Mouse (Mus musculus) intestine, embryonic 14.5 days (tissue): ENCODE data around the gene Npffr2. TPM values are rescaled to one million over a fixed set of nuclear protein-coding genes. Genes with fewer than 3 reads are reported as not detected.

Source experiments
- ATAC-seq: fragments of 200-750 bp; cut with Nextera tagmentation; replicated peaks from 2 replicates; pipeline ENCODE4 v1.8.0; 2017; ENCODE audit warnings: low read depth, moderate number of reproducible peaks, moderate TSS enrichment, moderate library complexity; ENCODE audit not compliant: low FRiP score, low TSS enrichment
- DNase-seq: peaks from one replicate; pipeline ENCODE4 v3.0.0-alpha.2; 2018; ENCODE audit warnings: low spot score
- H3K27ac ChIP-seq: fragments of 300-500 bp; sonication (generic); 2 replicates; pipeline ENCODE4 v1.5.1; 2014; ENCODE audit warnings: low read depth, mild to moderate bottlenecking, control low read depth
- H3K27me3 ChIP-seq: fragments of 300-500 bp; sonication (generic); replicated peaks from 2 replicates; pipeline ENCODE4 v1.6.1; 2014; ENCODE audit warnings: low read length, control low read depth; ENCODE audit not compliant: control insufficient read depth, insufficient read depth
- H3K36me3 ChIP-seq: fragments of 300-500 bp; sonication (generic); 2 replicates; pipeline ENCODE4 v1.6.1; 2014; ENCODE audit warnings: low read length, control low read depth; ENCODE audit not compliant: control insufficient read depth, insufficient read depth
- H3K4me1 ChIP-seq: fragments of 300-500 bp; sonication (generic); replicated peaks from 2 replicates; pipeline ENCODE4 v1.6.1; 2014; ENCODE audit warnings: low read length, control low read depth, mixed read lengths; ENCODE audit not compliant: control insufficient read depth, insufficient read depth
- H3K4me2 ChIP-seq: fragments of 300-500 bp; sonication (generic); 2 replicates; pipeline ENCODE4 v1.6.1; 2014; ENCODE audit warnings: low read length
- H3K4me3 ChIP-seq: fragments of 300-500 bp; sonication (generic); 2 replicates; pipeline ENCODE4 v1.5.1; 2014; ENCODE audit warnings: low read depth, low read length, control low read depth, mixed read lengths
- H3K9ac ChIP-seq: fragments of 300-500 bp; sonication (generic); 2 replicates; pipeline ENCODE4 v1.6.1; 2014; ENCODE audit warnings: mild to moderate bottlenecking, low read length
- H3K9me3 ChIP-seq: fragments of 300-500 bp; sonication (generic); 2 replicates; pipeline ENCODE4 v1.6.1; 2016; ENCODE audit warnings: low read length, control low read depth; ENCODE audit not compliant: control insufficient read depth
- WGBS: fragments of 180-500 bp; shearing (Covaris S2); extraction: QIAGEN DNeasy Blood & Tissue Kit; methylation state at CpG from one replicate; pipeline ENCODE4 v1.1.7; 2014; 5-methylcytosine and 5-hydroxymethylcytosine counted together
- polyA plus RNA-seq: library from polyadenylated mRNA; unstranded; fragments of >200 nt; fragmentation: Nextera tagmentation; extraction: Ambion mirVana; gene quantifications from 2 replicates; pipeline ENCODE4 v1.2.1, GENCODE M21; 2014

Npffr2 gene
- polyA plus RNA-seq, 1 experiment from 2014 or later, result not detected

- WGBS, result 44% methylated on average over 2 of the region's 2 CpGs
- H3K9me3 ChIP-seq, result no peaks in the 10 kb centered on the region
- H3K27ac ChIP-seq, result no peak overlapping the region
- H3K9ac ChIP-seq, result no peak overlapping the region
- no peaks in the 10 kb centered on the region for H3K4me1 ChIP-seq
- DNase-seq (no peak), ATAC-seq (no peak)
- no peaks in the 10 kb centered on the region for H3K27me3 ChIP-seq
- no peaks in the 10 kb centered on the region for H3K36me3 ChIP-seq
- no peak overlapping the region for H3K4me3 ChIP-seq
- no peak overlapping the region for H3K4me2 ChIP-seq
Measured at GRCm38 (mm10) chr5:89611322-89612015, 84.2 kb downstream of the Npffr2 start.

- ATAC-seq, result no peak
Measured at GRCm38 (mm10) chr5:89612262-89612661, 85.0 kb downstream of the Npffr2 start.

GRCm38 (mm10) chr5:89631599-89631998, 104.4 kb downstream of the Npffr2 start:
- Histone ChIP-seq H3K4me3 (no peak overlapping the region), H3K27ac (0 out of 2 replicates have a peak overlapping the region, but pooled peaks have one; percentile 38), H3K9me3 (no peaks in the 10 kb centered on the region), H3K27me3 (no peaks in the 10 kb centered on the region), H3K36me3 (no peaks in the 10 kb centered on the region), H3K4me1 (no peaks in the 10 kb centered on the region), H3K4me2 (no peak overlapping the region), H3K9ac (no peak overlapping the region)
- no peak for ATAC-seq
- WGBS, result 26% methylated on average over 1 of the region's 1 CpGs
- no peak for DNase-seq

More at GRCm38 (mm10) chr5:89612262-89612661, 85.0 kb downstream of the Npffr2 start:
- DNase-seq, result no peak
- no peaks in the 10 kb centered on the region for H3K27me3 ChIP-seq
- no peak overlapping the region for H3K27ac ChIP-seq
- H3K4me3 ChIP-seq, result no peak overlapping the region
- H3K4me1 ChIP-seq, result no peaks in the 10 kb centered on the region
- H3K4me2 ChIP-seq, result no peak overlapping the region
- H3K9ac ChIP-seq, result no peak overlapping the region
- WGBS, result 78% methylated on average over 6 of the region's 6 CpGs
- no peaks in the 10 kb centered on the region for H3K9me3 ChIP-seq
- H3K36me3 ChIP-seq, result no peaks in the 10 kb centered on the region

Other genes starting within 250 kb of the Npffr2 start
- 0.23 and 19.7 TPM in 2 replicates for gene Gc, start 69.5 kb upstream of the Npffr2 start, polyA plus RNA-seq